8 mouse cellular contexts compared by ENCODE assay signal in the genomic region with DNA sequence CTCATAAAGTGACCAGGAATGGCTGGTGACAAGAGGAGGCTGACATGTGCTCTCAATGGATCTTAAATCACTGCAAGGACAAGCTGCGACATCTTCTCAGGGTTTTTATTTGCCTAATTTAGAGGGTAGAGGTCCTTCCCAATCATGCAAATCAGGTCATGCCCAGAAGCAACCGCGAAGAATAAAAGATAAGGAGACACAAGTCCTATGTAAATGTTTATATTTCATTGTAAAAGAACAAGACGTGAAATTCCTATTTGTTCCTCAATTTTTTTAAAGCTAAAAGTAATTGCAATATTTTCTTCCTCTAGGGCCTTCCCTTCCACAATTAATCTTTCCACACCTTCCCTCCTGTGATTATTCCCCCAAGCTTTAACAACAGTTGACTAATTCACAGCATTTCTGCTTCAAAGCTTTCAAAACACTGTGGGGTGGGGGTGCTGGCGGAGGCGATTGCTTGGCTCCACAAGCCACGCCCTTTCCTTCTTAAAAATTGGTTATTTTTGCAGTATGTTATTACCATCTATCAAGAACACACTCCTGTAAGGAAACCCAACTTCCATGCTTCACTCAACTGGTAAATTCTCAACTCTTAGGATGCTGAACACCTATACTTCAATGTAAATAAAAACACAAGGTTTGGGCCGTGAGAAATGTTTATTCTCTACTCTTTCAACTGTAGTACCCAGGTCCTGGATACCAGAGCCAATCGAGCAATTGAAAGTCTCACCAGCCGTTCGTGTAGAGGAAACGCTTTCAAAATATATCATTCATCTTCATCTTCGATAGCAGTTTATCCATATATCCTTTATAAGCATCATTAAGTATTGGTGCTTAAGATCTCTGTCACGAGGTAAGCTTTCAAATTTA. TPM values are rescaled to one million over a fixed set of nuclear protein-coding genes. Genes with fewer than 3 reads are reported as not detected.
DNase-seq lines count a peak whose midpoint lies in the region; ATAC-seq and TF ChIP-seq lines count a peak whose summit lies in the region.

No protein-coding gene starts in this region.

- peaks cover 27% of the 10 kb centered on the region for H3K4me1 ChIP-seq in limb, embryonic 12.5 days (replicated peaks)

- H3ac ChIP-seq in myocyte (ENCODE audit: control insufficient read depth, insufficient read length), result peak overlapping the region; percentile 89

- H3K4me2 ChIP-seq in limb, embryonic 12.5 days, result peak overlapping the region; percentile 95
- peak overlapping the region; percentile 82 for H3K4me2 ChIP-seq in myocyte (ENCODE audit: low read depth)

- TF ChIP-seq POLR2A in myocyte (IDR thresholded peaks at IDR 0.05; ENCODE audit: insufficient read length, low read depth), result no peak

- peaks cover 30% of the 10 kb centered on the region for H3K79me2 ChIP-seq in myocyte (ENCODE audit: control insufficient read depth, insufficient read depth)

- DNase-seq in 416B (ENCODE audit: low read depth) (peak; percentile 52), A20 (ENCODE audit: low read depth, low spot score) (peak; percentile 82)
- DNase-seq in right cerebral cortex, postnatal 36 days (ENCODE audit: low spot score in 2 of 2), result no peak
- DNase-seq in gastrocnemius, postnatal 10 days, result no peak
- DNase-seq in cerebellum, adult 11 months, result no peak

- WGBS in limb, embryonic 12.5 days, result 13% methylated on average over 14 of the region's 14 CpGs

- peak overlapping the region; percentile 99 for H3K9ac ChIP-seq in limb, embryonic 12.5 days (replicated peaks)

- peak overlapping the region; percentile 94 for H3K4me3 ChIP-seq in limb, embryonic 12.5 days (replicated peaks)
- H3K4me3 ChIP-seq in myocyte, result peak overlapping the region; percentile 56

- ATAC-seq in erythroid progenitor cell, adult 5-6 weeks (replicated peaks; ENCODE audit: low FRiP score, poor library complexity, severe bottlenecking), result 0 out of 2 replicates have a peak, but pooled peaks have one; percentile 21
- ATAC-seq in limb, embryonic 12.5 days (ENCODE audit: insufficient number of reproducible peaks, insufficient read depth, low FRiP score, low TSS enrichment, low read depth), result no peak

- no peaks in the 10 kb centered on the region for H3K36me3 ChIP-seq in limb, embryonic 12.5 days
- H3K36me3 ChIP-seq in myocyte (ENCODE audit: control insufficient read depth, insufficient read depth), result no peaks in the 10 kb centered on the region

- no peak overlapping the region for H3K27ac ChIP-seq in limb, embryonic 12.5 days

- H3K9me3 ChIP-seq in limb, embryonic 12.5 days, result peaks cover 8% of the 10 kb centered on the region; the same call in 1 of the 2 replicates

- H3K27me3 ChIP-seq in limb, embryonic 12.5 days, result no peaks in the 10 kb centered on the region
- H3K27me3 ChIP-seq in myocyte (ENCODE audit: control insufficient read depth, insufficient read depth, insufficient read length), result no peaks in the 10 kb centered on the region

TF ChIP-seq in myocyte, 11 proteins besides CTCF, POLR2A, EP300 and RAD21:
- TF ChIP-seq USF1 (IDR thresholded peaks at IDR 0.05; ENCODE audit: low read depth) (no peak), MYOG (IDR thresholded peaks at IDR 0.05; ENCODE audit: control insufficient read depth in 1 of 3, insufficient read depth in 1 of 3, insufficient read length in 2 of 3, low read depth in 2 of 3) (no peak), TCF12 (IDR thresholded peaks at IDR 0.05; ENCODE audit: insufficient read depth, poor library complexity, severe bottlenecking) (no peak), CEBPB (IDR thresholded peaks at IDR 0.05; ENCODE audit: insufficient read depth, poor library complexity, severe bottlenecking) (no peak), MYOD1 (IDR thresholded peaks at IDR 0.05; ENCODE audit: control insufficient read depth in 1 of 3, insufficient read length in 2 of 3, low read depth in 2 of 3) (no peak), TCF3 (IDR thresholded peaks at IDR 0.05; ENCODE audit: insufficient read length, low read depth) (no peak), MAX (IDR thresholded peaks at IDR 0.05; ENCODE audit: low read depth) (no peak), POLR2AphosphoS2 (IDR thresholded peaks at IDR 0.05; ENCODE audit: insufficient read length, low read depth) (no peak), SRF (IDR thresholded peaks at IDR 0.05; ENCODE audit: control insufficient read depth, insufficient read length, low read depth) (no peak), REST (IDR thresholded peaks at IDR 0.05; ENCODE audit: insufficient read depth, insufficient read length) (no peak), E2F4 (IDR thresholded peaks at IDR 0.05; ENCODE audit: insufficient read depth) (no peak)

RNA-seq across cellular contexts. Expression of gene Brpf3, which starts 1.4 kb away (rescaled TPM):
- total RNA-seq in erythroid progenitor cell, adult 5-6 weeks (2015; ENCODE audit: low replicate concordance), result 497 and 560 TPM in 2 replicates
- 243 and 286 TPM in 2 replicates for total RNA-seq in erythroid progenitor cell, adult 5-6 weeks (2017; ENCODE audit: low replicate concordance)
- polyA plus RNA-seq in limb, embryonic 12.5 days (2016; fragmentation: Nextera tagmentation; extraction: Ambion mirVana), result 12.7 and 13.0 TPM in 2 replicates
- 6.7 TPM for polyA plus RNA-seq in myocyte (2012; fragmentation: generic; extraction: Trizol)
- total RNA-seq in gastrocnemius, postnatal 10 days (2021), result 10 to 100 TPM; 14.9 to 18.1 TPM

RNA-seq across cellular contexts. Expression of gene Mapk13, which starts 30.4 kb away (rescaled TPM):
- total RNA-seq in erythroid progenitor cell, adult 5-6 weeks (2015; ENCODE audit: low replicate concordance), result 2.2 and 12.2 TPM in 2 replicates
- total RNA-seq in erythroid progenitor cell, adult 5-6 weeks (2017; ENCODE audit: low replicate concordance), result 0.61 and 4.2 TPM in 2 replicates
- 13.5 and 15.6 TPM in 2 replicates for polyA plus RNA-seq in limb, embryonic 12.5 days (2016; fragmentation: Nextera tagmentation; extraction: Ambion mirVana)
- 0.08 TPM for polyA plus RNA-seq in myocyte (2012; fragmentation: generic; extraction: Trizol)
- total RNA-seq in gastrocnemius, postnatal 10 days (2021), result under 1 TPM; 0.90 to 0.92 TPM

RNA-seq across cellular contexts. Expression of gene Pnpla1, which starts 58.7 kb away (rescaled TPM):
- 2.2 TPM in 1 of 2 replicates, not detected in the other for total RNA-seq in erythroid progenitor cell, adult 5-6 weeks (2015; ENCODE audit: low replicate concordance)
- not detected in 2 replicates for total RNA-seq in erythroid progenitor cell, adult 5-6 weeks (2017; ENCODE audit: low replicate concordance)
- polyA plus RNA-seq in limb, embryonic 12.5 days (2016; fragmentation: Nextera tagmentation; extraction: Ambion mirVana), result not detected in 2 replicates
- not detected for polyA plus RNA-seq in myocyte (2012; fragmentation: generic; extraction: Trizol)
- not detected for total RNA-seq in gastrocnemius, postnatal 10 days (2021)

Comparison
In these comparisons a context has a peak if more than half of its experiments do, and no peak if none do; other contexts are left out.
1. DNase-seq: peak in 416B (single experiment) and A20 (single experiment); none in right cerebral cortex, postnatal 36 days (0 of 2), gastrocnemius, postnatal 10 days (single experiment) and cerebellum, adult 11 months (single experiment).
2. RNA of gene Brpf3, which starts 1.4 kb away (total RNA-seq): 243 to 560 TPM in erythroid progenitor cell, adult 5-6 weeks; 14.9 to 18.1 TPM in gastrocnemius, postnatal 10 days; every median in the first group is over 10 times any median in the second.